Mouse (Mus musculus) lung, postnatal 4 days (tissue): ENCODE results near the gene Dpyd.

Source experiments
- DNase-seq, 2 experiments: peaks; one replicate each; pipeline ENCODE4 v3.0.0; 2021

Gene Dpyd

GRCm38 (mm10) chr3:119368931-119369330 lies 807.0 kb downstream of the Dpyd start:
- no peak for DNase-seq

GRCm38 (mm10) chr3:119381119-119381518 lies 819.2 kb downstream of the Dpyd start:
- no peak for DNase-seq

- DNase-seq: no peak
Observed at GRCm38 (mm10) chr3:119382395-119382794, 820.5 kb downstream of the Dpyd start.

GRCm38 (mm10) chr3:119387332-119388105 lies 825.6 kb downstream of the Dpyd start:
- no peak for DNase-seq

GRCm38 (mm10) chr3:119397205-119397604 lies 835.3 kb downstream of the Dpyd start:
- no peak for DNase-seq

- DNase-seq: no peak
Observed at GRCm38 (mm10) chr3:119402836-119403728, 841.2 kb downstream of the Dpyd start.

GRCm38 (mm10) chr3:119419087-119419709 lies 857.3 kb downstream of the Dpyd start:
- no peak for DNase-seq

GRCm38 (mm10) chr3:119419745-119420144 lies 857.8 kb downstream of the Dpyd start:
- no peak for DNase-seq

GRCm38 (mm10) chr3:119431339-119431738 lies 869.4 kb downstream of the Dpyd start:
- no peak for DNase-seq

GRCm38 (mm10) chr3:119431757-119432156 lies 869.8 kb downstream of the Dpyd start:
- no peak for DNase-seq

- no peak for DNase-seq
Observed at GRCm38 (mm10) chr3:119447559-119447958, 885.6 kb downstream of the Dpyd start.

GRCm38 (mm10) chr3:119464073-119464472 lies 902.1 kb downstream of the Dpyd start:
- no peak for DNase-seq

GRCm38 (mm10) chr3:119464479-119464878 lies 902.5 kb downstream of the Dpyd start:
- DNase-seq: no peak

GRCm38 (mm10) chr3:119467723-119468122 lies 905.8 kb downstream of the Dpyd start:
- no peak for DNase-seq
